Mouse (Mus musculus) C2C12 (cell line): ENCODE data around the gene Gm11273.

Experiments used
- CEBPB ChIP-seq: IDR thresholded peaks from one replicate; pipeline ENCODE4 v1.6.1; 2011; ENCODE audit warnings: low read depth, mild to moderate bottlenecking, control low read depth, moderate library complexity
- CTCF ChIP-seq: IDR thresholded peaks from one replicate; pipeline ENCODE4 v1.5.1; 2011; ENCODE audit not compliant: control insufficient read depth, insufficient read depth, insufficient read length
- FOSL1 ChIP-seq: IDR thresholded peaks from one replicate; pipeline ENCODE4 v1.8.0; 2011; ENCODE audit warnings: mild to moderate bottlenecking, low read length; ENCODE audit not compliant: poor library complexity, insufficient read depth, severe bottlenecking
- MYOG ChIP-seq: IDR thresholded peaks from one replicate; pipeline ENCODE4 v1.6.1; 2011; ENCODE audit not compliant: control insufficient read depth, insufficient read length; ENCODE audit errors: extremely low read depth
- USF1 ChIP-seq: IDR thresholded peaks from one replicate; pipeline ENCODE4 v1.6.1; 2011; ENCODE audit warnings: low read depth, mild to moderate bottlenecking, control low read depth, moderate library complexity

GRCm38 (mm10) chr13:21469097-21469496 is 32.1 kb downstream of the Gm11273 start:
- TF ChIP-seq CTCF (no peak), USF1 (no peak), MYOG (no peak), FOSL1 (no peak), CEBPB (no peak)
